Mouse (Mus musculus) layer of hippocampus, postnatal 25 days (tissue): ENCODE measurements around the gene Fdxr. TPM values are rescaled to one million over a fixed set of nuclear protein-coding genes. Genes with fewer than 3 reads are reported as not detected.

Experiments used
- DNase-seq, 2 experiments: peaks; one replicate each; pipeline ENCODE4 v3.0.0; 2022; ENCODE audit warnings: mixed read lengths in 2 of 2, low spot score in 1 of 2; ENCODE audit errors: extremely low spot score in 1 of 2
- total RNA-seq, 2 experiments: library from RNA; stranded (reverse); gene quantifications; 2 replicates each; pipeline ENCODE4 v1.2.3; 2021

The Fdxr gene
- total RNA-seq, 2 experiments from 2014 or later, result 18.6 to 21.2 TPM

DNA sequence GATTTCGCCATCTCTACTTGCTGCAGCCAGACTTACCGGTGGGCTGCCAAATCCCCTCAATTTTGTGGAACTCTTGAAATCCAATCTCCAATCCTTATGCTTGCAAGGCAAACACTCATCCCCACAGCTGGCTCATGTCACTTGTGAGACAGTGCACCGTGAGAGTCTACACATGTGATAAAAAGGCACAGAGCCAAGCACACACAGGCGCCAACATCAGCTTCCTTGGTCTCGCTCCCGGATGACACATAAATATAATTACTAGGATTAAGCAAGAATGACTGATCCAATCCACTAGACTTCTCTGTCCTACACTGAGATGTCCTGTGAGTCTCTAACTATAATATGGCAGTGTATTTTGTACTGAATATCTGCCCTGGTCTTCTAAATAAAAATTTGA, 14.1 kb upstream of the Fdxr start:
- no peak for DNase-seq

DNA sequence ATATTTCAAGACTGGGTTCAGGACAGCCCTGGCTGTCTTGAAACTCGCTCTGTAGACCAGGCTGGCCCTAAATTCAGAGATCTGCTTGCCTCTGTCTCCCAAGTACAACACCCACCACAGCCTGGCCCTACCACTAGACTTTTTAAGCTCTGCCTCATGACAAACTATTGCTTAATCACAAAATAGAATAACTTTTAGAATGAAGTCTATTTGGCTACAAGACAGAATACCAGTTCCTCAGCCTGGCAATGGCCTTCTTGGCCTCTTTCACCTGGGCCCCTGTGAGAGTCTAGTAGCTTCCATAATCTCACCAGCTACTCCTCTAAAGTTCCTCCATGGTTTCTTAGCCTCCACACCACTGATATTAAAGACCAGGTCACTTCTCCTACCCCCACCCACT, 13.5 kb upstream of the Fdxr start:
- no peak for DNase-seq

DNA sequence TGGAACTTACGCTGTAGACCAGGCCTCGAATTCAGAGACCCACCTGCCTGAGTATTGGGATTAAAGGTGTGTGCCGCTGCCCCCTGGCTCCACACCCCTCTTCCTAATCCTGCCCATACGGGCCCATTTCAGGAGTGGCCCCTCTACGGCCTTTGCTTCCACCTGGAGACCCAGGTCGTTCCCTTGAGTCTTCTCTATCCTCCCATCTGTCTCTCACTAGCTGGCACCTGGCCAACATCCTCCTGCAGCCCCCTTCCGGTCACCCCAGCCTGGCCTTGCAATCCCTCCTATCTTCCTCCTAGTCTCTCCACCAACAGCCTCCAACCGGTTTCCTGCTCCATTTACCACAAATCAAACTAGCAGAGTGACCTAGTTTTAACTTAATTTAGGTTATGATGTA, 13.0 kb upstream of the Fdxr start:
- no peak for DNase-seq

DNA sequence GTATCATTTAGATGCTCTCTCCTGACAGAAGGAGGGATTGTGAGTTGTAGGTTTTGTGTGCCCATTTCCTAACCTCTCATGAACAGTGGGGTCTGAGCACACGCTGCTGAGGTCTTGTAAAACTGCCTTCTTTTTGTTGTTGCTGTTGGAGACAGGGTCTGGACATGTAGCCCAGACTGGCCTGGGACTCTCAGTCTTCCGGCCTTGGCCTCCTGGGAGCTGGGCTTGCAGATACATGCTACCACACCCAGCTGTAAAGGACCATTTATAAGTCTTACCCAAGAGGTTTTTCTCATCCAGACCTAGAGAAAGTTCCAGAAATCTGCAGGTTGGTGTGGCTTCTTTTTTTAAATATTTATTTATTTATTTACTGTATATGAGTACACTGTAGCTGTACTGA, 11.5 kb upstream of the Fdxr start:
- DNase-seq, result no peak

DNA sequence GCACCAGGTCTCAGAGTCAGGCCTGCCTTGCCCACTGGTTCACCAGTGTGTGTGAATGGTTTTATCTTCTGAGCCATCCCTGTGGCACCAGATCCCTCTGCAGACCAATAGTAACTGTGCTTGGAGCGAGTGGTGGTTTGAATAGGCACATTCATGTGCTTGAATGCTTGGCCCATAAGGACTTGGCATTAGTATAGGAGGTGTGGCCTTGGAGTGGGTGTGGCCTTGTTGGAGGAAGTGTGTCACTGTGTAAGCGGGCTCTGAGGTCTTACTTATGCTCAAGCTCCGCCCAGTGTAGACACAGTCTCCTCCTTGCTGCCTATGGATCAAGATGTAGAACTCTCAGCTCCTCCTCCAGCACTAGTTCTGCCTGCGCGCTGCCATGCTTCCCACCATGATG, 10.5 kb upstream of the Fdxr start:
- DNase-seq, result no peak

DNA sequence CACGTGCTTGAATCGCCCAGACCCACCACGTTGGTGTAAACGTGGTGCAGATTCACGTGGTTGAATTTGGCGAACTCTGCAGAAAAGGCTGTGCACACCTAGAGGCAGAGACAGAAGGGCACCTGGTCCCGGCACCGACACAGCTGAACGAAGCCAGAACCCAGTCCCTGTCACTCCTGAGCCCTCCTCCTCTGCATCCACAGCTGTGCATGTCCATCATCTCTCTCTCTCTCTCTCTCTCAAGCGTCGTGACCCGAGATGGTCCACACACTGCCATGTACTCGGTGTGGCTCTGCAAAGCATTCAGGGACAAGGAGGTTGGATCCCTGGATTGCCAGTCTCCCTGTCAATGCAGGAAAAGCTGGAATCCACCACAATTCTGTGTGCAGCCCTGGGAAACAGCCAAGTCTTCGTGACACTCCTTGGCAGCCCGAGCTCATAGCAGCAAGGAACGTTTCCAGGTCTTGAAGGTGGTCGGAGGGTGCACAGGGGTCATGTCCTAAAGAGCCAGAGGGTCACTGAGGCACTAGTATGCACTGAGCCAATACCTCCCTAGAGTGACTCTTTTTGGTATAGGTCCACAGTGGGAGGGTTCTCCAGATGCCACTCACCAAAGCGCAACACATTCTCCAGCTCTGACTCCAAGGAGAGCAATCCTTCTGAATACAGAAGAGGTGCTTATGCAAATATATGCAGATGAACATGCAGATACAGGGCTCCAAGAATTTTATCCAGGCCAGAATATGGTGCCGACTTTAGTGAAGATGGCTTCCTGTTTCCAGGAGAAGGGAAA, 9.5 kb upstream of the Fdxr start:
- no peak for DNase-seq

DNA sequence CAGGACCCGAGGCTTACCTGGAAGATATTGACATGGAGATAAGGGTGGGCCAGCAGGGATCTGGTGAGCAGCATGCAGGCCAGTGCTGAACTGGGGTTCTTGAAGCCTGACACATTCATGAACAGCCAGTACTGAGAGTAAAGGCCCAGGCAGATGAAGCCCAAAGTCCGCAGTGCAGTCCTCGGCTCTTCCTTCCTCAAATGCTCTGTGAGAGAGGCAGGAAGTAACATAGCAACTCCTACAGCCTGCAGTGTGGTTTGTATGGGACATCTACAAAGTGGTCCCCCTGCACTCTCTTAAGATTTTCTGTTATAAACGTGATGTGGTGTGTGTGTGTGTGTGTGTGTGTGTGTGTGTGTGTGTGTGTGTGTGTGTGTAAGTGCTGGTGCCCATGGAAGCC, 8.4 kb upstream of the Fdxr start:
- DNase-seq, result no peak

DNA sequence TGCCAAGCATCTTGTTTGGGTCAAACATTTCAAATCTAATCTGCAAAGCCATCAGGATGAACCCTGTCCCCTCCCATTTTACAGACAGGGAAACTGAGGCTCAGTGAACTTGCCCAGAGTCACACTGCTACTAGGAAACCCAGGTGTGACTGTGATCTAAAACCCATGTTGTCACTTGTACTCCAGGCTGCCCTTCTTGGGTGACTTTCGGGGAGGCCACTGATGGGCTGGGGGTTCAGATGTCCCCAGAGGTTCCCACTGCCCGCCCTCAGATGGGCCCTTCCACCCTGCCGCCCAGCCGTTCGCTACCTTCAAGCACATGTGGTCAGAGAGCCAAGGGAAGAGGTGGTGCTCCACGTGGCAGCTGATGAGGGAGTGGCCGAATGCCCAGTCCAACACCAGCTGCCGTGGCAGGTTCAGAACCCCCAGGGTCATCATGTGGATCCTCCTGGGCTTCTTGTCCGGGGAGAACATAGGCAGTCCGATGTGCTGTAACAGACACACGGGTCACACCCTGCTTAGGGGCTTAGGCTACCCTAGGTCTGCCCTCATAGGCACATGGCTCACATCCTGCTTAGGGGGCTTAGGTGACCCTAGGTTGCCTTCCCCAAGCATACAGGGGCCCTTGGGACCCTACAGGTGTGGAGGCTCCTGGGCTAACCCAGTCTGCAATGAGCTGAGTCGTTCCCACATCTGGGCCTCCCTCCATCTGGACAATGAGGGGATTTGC, 7.2 kb upstream of the Fdxr start:
- DNase-seq, result no peak

DNA sequence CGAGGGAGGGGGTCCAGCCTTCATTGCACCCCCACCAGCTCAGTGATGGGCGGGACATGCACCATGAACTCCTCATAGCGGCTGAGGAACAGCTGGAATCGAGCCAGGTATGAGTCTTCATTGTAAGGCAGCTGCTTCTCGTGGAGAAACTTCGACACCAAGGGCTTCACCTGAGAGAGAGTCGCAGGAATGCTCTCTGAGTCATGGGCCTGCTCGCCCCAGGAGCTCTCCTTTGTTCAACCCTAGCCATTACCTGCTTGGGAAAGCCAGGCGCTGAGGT, 6.6 kb upstream of the Fdxr start:
- no peak for DNase-seq

DNA sequence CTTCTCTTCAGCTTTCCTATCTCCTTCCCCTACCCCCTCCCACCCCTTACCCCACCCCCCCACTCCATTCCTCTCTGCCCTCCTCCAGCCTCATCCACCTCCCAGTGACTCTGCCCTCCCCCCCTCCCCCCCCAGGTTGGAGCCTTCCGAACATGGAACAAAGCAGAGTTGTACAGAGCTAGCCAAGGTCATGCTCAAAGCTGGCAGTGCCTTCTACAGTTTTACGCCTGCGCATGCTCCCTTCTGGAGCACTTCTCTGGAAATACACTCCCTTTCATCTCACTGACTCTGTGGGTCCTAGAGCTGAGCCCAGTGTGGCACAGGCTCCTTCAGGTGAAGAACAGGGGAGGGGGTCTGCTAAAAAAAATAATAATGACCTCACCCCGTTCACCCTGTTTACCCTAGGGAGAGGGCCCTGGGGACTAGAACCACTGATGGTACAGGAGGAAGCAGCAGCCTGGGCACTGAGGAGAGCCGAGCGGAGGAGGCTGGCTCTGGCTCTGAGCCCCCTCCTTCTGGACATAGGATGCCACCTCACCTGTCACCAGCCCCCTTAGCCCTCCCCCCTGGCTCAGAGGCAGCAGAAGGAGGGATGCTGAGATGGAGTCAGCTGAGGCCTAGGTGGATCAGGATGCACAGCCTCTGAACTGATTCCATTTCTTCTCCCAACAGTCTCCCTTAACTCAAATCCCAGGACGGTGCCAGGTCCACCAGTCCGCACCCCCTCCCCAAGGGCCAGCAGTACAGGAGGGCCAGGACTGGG, 6.1 kb upstream of the Fdxr start:
- no peak for DNase-seq

DNA sequence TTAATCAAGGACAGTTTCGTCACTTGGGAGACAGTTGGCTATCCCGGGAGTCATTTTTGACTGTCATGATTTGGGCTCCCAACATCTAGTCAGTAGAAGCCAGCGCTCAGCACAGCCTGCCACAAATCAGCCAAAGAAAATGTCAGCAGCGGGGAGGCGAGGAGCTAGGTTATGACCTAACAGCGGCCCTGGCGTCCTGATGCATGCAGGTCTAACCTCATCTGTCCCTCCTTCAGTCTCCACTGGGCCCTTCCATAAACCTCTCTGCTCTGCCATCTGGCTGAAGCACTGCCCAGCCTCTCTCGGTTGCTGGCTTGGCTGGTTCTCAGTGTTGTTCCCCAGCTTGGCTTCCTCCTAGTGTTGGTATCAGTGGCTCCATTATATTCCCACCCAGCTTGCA, 5.4 kb upstream of the Fdxr start:
- DNase-seq, result no peak

DNA sequence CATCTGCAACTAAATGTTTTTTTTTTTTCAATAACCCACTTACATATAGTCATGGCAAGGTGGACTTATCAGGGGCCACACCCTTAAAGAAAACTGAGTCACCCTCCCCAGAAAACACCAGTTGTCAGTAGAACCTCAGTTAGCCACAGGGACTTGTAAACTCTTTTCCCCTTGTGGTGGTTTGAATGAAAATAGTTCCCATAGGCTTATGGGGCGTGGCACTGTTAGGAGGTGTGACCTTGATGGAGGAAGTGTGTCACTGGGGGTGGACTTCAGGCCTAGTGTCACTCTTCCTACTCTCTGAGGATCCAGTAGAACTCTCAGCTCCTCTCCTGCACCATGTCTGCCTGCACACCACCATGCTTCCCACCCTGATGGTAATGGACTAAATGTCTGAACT, 2.9 kb upstream of the Fdxr start:
- no peak for DNase-seq

DNA sequence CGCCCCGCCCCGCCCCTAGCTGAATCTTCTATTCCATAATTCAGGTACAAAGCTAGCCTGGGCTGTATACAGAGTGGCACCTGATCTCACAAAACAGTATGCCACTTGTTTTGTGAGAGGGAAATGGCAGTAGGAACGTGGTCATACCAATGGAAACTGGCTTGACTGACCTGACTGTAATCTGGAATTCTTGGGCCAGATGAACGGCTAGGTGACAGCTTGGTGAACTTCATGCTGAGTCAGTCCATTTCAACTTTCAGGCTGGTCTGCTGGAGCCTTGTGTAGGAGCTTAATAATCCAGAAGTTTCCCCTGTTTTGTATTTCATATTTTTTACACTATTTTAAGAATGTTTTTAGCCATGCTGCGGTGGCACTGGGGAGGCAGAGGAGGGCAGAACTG, 1.3 kb upstream of the Fdxr start:
- no peak for DNase-seq

DNA sequence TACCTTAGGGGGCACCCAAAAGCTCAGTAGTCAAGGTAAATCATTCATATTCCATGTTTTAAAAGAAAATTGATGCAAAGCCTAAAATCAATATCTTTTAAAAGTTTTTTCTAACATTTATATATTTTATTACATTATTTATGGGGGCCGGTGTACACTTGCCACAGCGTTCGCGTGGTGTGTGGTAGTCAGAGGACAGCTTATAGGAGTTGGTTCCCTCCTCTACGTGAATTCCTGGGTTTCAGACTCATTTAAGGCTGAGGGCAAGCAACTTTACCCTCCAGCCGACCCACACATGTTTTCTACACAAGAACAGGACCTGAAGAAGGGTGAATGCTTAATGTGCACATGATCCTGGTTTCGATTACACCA, 740 bp upstream of the Fdxr start:
- DNase-seq, result no peak

DNA sequence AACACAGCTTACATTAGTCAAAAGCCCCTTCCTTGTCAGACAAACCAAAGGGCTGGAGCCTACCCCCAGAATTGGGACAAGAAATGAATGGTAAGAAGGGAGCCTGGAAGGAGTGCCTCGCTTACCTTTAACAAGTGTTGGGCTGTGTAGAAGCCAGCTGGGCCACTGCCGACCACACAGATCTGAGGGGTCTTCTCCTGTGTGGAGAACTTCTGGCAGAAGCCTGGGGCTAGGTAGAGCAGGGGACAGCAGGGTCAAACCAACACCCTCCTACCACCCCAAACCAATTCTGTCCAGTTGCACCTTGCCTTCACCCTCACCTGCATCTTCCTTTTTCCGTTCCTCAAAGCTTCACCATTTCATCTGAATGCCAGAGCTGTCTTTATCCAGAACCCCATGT, 896 bp downstream of the Fdxr start:
- DNase-seq, result no peak

DNA sequence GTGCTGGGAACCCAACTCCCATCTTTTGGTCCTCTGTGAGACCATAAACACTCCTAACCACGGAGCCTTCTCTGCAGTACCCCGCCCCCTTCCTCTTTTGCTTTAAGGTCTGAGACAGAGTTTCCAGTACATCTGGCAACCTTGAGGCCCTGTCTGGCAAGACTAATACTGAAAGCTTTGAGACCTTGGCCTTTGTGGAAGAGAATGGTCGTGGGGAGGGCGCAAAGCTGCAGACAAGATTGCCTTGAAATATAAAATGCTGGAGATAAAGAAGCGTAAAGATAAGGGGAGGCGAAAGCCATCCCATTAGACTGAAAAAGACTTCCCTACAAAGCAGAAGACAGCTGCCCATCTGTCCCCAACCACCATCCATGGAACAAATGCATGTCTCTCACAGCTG, 1.3 kb downstream of the Fdxr start:
- DNase-seq, result no peak

DNA sequence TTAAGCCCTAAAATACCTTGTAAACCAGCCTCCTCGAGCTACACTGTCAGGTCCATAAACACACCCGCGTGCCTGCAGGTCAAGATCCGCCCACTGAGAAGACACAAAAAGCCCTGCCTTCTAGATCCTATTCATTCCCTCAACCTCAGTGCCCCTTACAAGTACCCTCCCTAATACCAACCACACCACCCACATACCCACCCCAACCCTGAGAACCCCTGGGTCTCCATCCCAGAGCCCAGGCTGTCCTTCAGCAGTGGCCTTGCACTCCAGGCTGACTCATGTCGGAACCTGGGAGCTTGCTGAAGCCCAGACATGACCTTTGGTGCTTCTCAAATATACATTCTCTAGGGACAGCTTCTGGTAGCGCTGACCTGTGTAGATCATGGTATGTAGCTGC, 2.1 kb downstream of the Fdxr start:
- DNase-seq, result no peak

DNA sequence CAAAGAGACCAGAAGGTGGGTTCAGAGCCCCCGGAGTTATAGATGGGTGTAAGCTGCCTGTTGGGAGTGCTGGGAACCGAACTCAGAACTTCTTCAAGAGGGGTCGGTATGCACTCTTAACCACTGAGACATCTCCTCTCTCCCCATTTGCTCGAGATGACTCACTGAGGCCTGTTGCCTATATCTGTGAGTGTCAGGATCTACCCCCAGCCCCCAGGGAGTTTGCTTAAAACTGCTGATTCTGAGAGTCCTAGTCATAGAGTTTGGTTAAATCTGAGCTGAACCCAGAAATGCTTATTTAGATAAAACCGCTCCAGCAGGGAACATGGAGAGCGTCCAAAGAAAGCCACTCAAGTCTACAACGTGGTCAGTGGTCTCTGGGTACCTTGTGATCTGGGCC, 2.7 kb downstream of the Fdxr start:
- DNase-seq, result no peak

DNA sequence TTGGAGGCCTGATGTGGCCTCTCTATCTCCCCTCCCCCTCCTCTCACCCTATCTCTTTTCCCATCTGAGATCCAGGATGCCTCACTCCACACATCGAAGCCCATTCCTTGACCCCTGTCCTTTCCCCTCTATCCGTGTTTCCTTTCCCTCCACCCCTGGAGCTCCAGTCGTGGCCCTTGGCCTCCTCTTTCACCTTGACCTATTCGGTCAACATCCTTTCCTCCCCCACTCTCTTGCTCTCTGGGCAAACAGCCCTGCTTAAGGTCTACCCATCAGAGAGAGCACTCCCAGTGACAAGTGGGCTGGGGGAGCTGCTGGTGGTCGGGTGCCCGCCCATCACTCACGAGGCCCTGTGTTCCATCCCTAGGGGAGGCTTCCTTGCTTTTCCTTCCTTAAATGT, 3.1 kb downstream of the Fdxr start:
- no peak for DNase-seq

DNA sequence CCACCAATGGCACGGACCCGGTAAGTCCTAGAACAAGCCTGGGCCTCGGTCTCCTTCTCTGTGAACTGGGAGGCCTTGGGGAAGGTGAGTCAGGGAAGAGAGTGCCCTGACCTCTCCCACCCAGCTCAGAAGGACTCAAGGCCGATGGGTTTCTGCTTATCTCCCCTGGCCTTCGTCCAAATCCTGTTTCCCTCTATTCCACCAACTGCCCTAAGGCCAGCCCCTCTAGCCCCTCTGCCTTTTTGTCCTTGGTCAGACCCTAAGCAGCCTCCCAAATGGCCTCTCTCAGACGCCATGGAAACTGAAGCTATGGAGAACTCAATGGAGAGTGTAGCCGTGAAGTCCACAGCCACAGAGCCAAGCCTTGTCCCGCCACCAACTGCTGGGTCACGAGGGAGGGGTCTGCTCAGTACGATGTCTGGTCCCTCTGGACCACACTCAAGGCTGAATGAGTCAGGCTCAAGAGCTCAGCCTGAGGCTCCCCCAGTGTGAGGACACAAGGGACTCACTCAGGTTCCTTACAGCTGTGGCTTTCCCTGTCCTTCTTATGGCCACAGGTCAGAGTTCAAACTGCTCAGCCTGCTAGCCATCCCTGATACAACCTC, 3.9 kb downstream of the Fdxr start:
- no peak for DNase-seq

DNA sequence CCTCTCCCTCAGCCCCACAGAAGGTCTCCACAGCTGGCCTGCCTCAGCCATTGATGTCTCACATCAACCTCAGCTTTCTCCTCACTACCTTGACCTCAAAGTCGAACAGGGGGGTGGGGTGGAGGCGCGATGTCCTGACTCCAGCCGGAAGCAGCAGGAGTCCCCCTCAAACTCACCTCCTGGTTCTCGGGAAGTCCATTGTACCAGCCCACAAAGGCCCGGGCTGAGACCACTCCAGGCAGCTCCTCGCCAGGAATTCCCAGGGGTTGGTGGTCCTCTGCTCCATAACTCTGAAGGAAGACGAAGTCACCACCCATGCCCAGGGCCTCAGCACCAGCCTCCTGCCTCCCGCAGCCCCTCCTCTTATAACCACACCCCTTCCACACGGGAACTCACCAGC, 5.4 kb downstream of the Fdxr start:
- no peak for DNase-seq
